Mouse (Mus musculus): ENCODE data around the gene Pdcd10.

The Pdcd10 gene

DNA sequence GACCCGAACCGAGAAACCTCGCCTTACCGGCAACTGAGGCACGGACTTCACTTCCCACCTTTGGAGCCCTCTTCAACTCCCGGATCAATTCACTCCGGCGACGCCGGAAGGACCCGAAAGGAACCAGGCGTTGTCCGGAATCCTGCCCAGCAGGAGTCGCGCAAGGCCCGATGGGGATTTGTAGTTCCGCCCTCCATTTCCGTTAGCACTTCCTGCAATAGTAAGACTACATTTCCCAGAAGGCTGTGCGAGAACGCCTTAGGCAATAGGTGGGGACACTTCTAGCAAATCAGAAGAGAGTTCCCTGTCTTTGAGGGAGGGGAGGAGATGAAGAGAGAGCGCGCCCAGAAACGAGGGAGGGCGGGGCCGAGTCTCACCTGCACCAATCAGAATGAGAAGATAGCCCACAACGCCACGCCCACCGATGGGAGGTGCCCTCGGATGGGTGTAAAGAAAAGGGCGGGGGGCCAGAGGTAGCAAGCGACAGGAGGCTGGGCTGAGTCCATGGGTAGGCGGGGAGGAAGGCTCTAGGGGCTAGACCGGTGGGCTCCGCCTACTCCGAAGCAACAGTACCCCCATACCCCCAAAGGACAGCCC is at the start of gene Pdcd10:
Gene Pdcd10 (minus strand): TSS at position 162 of the 597 bp plus-strand sequence.
- DNase-seq (ENCODE audit: low read depth, low spot score), result peak; percentile 100

- DNase-seq (ENCODE audit: low read depth, low spot score), result no peak
Measured at GRCm38 (mm10) chr3:75584898-75585297, 28.2 kb upstream of the Pdcd10 start.

DNA sequence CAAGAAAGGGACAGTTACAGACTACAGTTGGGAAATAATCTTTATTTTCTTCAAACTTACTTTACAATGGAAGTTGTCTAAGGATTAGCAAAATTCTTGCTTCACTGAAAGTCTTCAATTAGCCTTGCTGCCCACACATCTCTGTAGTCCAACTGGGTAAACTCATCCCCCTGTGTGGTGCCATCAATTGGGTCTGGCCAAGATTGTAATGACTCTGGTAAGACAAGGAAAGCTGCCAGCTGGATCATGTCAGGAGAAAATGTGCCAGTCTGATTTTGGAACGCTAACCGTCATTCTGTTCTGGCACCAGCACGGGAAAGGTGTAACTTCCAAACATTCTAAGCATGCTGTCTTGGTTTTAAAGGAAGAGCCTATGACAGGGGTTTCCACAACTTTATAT is 26.6 kb upstream of the Pdcd10 start:
- DNase-seq (ENCODE audit: low read depth, low spot score), result no peak

- DNase-seq (ENCODE audit: low read depth, low spot score), result no peak
Measured at GRCm38 (mm10) chr3:75579352-75579751, 22.7 kb upstream of the Pdcd10 start.

DNA sequence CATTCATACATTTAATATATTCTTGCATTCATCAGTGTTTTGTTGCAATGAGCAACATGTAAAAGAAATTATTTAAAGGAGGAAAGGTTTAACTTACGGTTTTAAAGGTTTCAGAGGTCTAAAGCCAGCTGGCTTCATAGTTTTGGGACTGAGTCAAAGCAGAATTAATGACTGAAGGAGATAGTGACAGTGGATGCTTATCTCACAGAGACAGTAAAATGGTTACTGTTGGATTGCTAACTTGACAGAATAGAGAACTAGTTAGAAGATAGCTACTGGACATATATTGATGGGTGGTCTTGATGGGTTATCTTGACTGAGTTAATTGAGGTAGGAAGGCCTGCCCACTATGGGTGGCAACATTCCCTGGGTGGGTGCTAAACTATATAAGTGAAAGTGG is 18.9 kb upstream of the Pdcd10 start:
- no peak for DNase-seq (ENCODE audit: low read depth, low spot score)

GRCm38 (mm10) chr3:75574074-75574473 is 17.4 kb upstream of the Pdcd10 start:
- DNase-seq (ENCODE audit: low read depth, low spot score), result no peak

DNA sequence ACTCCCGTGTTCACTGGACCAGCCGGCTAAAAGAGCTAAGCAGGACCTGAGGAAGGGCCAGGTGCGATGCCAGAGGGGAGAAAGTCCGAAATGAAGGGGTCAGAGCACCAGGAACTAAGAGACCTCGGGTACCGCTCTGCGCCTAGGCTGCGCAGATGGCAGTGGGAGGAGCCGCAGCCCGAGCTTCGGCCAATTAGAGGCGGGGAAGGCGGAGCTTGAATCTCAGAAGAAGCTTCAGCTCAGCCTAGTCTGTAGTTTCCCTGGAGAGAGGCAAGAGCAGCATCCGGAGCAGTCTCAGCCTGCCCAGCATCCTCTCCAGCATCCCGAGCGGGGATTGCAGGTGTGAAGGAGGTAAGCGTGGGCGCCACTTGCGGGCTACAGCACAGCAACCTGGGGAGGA is 636 bp upstream of the Pdcd10 start, which contains the start of gene Serpini1:
Gene Serpini1 (plus strand): TSS at position 256 of the 400 bp plus-strand sequence.
- DNase-seq (ENCODE audit: low read depth, low spot score), result peak; percentile 81

DNA sequence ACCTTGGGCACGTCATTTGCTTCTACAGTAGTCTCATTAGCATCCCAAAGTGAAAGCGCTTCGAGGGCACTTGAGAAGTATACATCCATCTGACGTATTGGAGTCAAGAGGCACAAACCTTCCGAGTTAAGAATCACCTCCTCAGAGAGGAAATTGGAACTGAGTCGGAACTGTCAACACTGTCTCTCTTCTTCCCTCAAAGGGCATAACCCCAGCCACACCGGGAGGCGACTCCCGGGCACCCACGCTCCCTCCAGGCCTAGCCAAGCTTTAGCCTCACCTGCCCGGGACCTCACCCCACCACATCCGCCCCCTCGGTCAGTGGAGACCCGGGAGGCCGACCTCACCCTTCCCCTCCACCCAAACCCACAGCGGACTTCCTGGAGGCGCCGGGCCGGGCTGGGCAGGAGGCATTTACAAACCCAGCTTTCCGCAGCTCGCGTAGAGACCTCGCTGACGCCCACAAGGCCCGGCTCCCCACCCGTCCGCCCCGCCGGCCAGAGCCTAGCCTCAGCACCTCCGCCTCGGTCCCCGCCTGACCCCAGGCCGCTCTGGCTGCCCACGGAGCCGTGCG is 448 bp downstream of the Pdcd10 start:
- no peak for DNase-seq (ENCODE audit: low read depth, low spot score)

DNA sequence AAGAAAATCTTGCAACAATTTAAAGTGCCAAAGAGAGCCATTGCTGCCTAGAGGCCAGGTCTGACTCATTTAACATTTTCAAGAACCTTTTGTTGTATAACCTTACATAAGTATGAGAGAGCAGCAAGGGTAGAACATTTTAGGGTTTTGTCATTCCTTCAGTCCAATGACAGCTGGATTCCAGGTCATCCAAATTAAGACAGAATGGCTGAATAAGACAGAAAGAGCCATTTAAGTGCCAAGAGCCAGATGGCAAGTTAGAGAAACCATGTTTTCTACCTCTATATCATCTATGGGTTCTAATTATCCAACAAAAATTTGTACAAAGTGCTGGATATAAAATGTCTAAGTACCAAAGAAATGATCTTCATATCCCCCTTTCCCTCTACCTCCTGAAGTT is 5.4 kb downstream of the Pdcd10 start:
- DNase-seq (ENCODE audit: low read depth, low spot score), result no peak

DNA sequence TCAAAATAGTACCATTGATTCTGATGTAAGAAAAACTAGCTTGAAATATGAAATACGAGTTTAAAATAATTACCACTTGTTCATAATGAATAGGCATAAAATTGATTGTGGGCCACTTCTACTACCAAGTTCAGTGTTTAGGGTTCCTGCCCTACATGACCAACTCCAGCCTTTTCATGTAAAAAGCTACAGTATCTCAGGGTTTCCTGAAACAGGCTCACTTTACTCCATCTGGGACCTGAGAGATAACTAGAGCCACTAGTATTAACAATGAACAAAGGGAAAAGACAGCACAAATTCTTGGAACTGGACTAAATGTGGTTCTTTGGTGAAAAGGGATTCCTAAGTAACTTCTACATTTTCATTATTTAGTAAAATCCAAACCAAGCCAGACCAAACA is 12.4 kb downstream of the Pdcd10 start:
- no peak for DNase-seq (ENCODE audit: low read depth, low spot score)

DNA sequence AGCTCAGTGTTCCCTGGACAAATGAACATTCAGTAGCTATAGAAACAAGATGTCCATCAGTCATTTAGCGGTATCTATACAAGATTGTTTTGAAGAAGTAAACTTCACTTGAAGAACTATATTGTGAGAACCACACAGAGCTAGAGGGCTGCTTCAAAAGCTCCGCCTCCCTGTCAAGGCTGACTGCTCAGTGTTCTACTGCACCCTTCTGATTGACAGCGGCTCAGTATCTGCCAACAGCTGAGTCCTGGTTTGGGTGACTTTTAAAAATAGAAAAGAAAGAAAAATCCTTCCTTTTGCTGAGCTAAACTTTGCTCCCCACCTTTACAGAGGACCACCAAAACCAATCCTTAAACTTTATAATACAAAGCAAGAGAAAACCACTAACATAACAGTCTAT is 13.8 kb downstream of the Pdcd10 start:
- DNase-seq (ENCODE audit: low read depth, low spot score), result no peak

DNA sequence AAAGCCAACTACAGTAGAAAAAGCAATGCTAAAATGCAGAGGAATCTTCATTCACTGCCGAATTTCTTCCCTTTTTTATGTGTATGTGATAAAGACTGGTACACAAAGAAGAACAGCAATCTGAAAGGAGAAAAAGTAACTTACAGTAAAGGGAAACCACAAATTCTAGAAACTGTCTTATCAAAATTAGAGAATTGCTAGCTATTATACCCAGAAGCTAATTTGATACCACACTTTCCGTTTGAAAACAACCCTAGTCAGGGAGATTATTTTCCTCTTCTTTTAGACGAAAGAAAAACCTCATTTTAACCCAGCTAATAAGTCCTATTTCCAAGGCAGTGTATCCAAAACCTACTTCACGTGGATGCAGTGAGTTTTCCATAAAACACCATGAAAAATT is 15.4 kb downstream of the Pdcd10 start:
- DNase-seq (ENCODE audit: low read depth, low spot score), result no peak

- DNase-seq (ENCODE audit: low read depth, low spot score), result no peak
Measured at GRCm38 (mm10) chr3:75534045-75534834, 22.4 kb downstream of the Pdcd10 start.

GRCm38 (mm10) chr3:75531074-75531473 is 25.6 kb downstream of the Pdcd10 start:
- DNase-seq (ENCODE audit: low read depth, low spot score), result no peak

- DNase-seq (ENCODE audit: low read depth, low spot score), result no peak
Measured at GRCm38 (mm10) chr3:75522527-75522926, 34.1 kb downstream of the Pdcd10 start.

GRCm38 (mm10) chr3:75521314-75521713 is 35.3 kb downstream of the Pdcd10 start:
- no peak for DNase-seq (ENCODE audit: low read depth, low spot score)

GRCm38 (mm10) chr3:75517631-75518250 is 38.9 kb downstream of the Pdcd10 start:
- DNase-seq (ENCODE audit: low read depth, low spot score), result peak; percentile 0

- DNase-seq (ENCODE audit: low read depth, low spot score), result no peak
Measured at GRCm38 (mm10) chr3:75498961-75499960, 57.4 kb downstream of the Pdcd10 start.

DNA sequence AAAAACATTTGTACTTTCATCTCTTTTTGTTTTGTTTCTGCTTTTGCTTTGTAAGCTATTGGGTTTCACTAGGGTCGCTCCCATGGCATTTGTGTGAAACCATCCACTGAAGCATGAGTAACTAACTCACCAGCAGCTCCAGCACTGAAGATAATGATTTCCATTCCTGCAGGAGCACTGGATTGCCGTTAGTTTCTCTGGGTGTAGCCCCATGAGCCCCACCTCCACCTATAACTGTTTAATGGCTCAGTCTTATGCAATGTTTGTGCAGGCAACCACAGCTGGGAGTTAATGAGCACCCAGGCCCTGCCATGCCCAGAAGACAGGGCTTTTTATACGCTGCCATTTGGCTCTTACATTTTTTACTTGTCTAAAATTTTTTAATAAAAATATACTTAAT is 63.7 kb downstream of the Pdcd10 start:
- no peak for DNase-seq (ENCODE audit: low read depth, low spot score)

DNA sequence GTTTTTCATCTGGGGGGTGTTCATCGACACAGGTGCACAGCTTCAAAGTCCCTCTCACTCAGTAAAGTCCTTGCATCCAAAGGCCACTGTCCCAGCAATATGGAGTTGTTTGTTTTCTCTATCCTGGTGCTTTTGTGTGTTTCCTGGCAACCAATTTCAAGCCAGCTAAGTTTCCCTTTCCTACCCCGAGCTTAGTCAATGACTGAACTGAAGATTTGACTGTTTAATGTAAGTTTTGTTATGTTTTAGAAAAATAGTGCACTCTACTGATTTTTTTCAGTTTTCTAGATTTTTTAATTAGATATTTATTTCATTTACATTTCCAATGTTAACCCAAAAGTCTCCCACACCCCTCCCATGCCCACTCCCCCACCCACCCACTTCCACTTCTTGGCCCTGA is 74.6 kb downstream of the Pdcd10 start, which contains the start of gene Wdr49:
Gene Wdr49 (minus strand): TSS at position 101 of the 400 bp plus-strand sequence.
- DNase-seq (ENCODE audit: low read depth, low spot score), result no peak

- no peak for DNase-seq (ENCODE audit: low read depth, low spot score)
Measured at GRCm38 (mm10) chr3:75475106-75475505, 81.5 kb downstream of the Pdcd10 start.
